Mouse (Mus musculus): Measurements from ENCODE around the gene Apoa2. TPM values are rescaled to one million over a fixed set of nuclear protein-coding genes. Genes with fewer than 3 reads are reported as not detected.
"Not testable (repeated sequence)": the region's sequence is repeated elsewhere in the genome, so short reads cannot be mapped to it uniquely, and the experiment has no call there.

Apoa2 gene
- polyA plus RNA-seq, 1 experiment from 2014 or later = 55.4 TPM

DNA sequence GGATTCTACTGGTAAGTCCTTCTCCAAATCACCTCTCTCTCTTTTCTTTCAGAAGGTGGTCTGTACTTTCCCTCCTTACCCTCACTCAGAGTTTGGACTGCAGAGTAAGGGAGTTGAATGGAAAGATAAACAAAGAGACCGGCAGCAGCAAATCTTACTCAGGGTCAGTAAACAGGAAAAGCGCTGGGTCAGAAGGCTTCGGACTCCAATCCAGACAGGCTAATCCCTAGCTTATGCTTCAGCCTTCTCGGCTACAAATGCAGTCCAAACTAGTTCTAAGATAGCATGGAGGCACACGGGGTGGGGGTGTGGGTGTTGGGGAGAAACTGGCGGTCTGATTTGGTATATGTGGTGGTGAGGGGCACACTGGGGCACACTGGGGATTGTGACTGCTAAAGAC lies 12.6 kb downstream of the Apoa2 start:
- Histone ChIP-seq H3K36me3 (ENCODE audit: control insufficient read depth, insufficient read depth, low read length) (peaks cover 26% of the 10 kb centered on the region), H3K27ac (ENCODE audit: low read depth, low read length) (no peak overlapping the region), H3K27me3 (ENCODE audit: control insufficient read depth, insufficient read depth, low read length) (no peaks in the 10 kb centered on the region), H3K4me3 (ENCODE audit: low read depth, low read length) (no peak overlapping the region), H3K9me3 (replicated peaks; ENCODE audit: control insufficient read depth, low read length) (no peaks in the 10 kb centered on the region), H3K4me1 (ENCODE audit: control insufficient read depth, insufficient read depth, low read length) (peaks cover 8% of the 10 kb centered on the region; the same call in 1 of the 2 replicates), H3K9ac (ENCODE audit: low read depth, low read length) (no peak overlapping the region), H3K4me2 (no peak overlapping the region)
- no peak for ATAC-seq (replicated peaks; ENCODE audit: insufficient number of reproducible peaks, low FRiP score, low TSS enrichment)
- WGBS (ENCODE audit: insufficient replicate concordance) = 72% methylated on average over 6 of the region's 6 CpGs

DNA sequence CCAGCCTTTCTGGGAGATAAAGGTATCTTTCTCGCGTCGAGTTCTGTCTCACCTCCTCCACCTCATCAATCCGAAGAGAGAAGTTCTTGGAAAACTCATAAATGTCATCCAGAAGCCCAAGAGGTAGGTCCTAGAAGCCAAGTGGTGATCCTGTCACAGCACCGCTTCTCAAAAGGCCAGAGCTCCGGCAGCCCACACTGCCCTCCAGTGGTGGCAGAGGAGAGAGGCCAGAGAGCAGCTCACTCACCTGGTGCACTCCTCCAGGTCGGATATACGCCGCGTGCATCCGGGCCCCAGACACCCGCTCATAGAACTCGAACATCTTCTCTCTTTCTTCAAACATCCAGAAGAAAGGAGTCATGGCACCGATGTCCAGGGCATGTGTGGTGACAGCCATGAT lies 13.6 kb downstream of the Apoa2 start:
- H3K4me1 ChIP-seq (ENCODE audit: control insufficient read depth, insufficient read depth, low read length) = peaks cover 5% of the 10 kb centered on the region; the same call in 1 of the 2 replicates
- ATAC-seq (replicated peaks; ENCODE audit: insufficient number of reproducible peaks, low FRiP score, low TSS enrichment) = no peak
- WGBS (ENCODE audit: insufficient replicate concordance) = 69% methylated on average over 14 of the region's 14 CpGs
- no peak overlapping the region for H3K27ac ChIP-seq (ENCODE audit: low read depth, low read length)
- no peak overlapping the region for H3K4me2 ChIP-seq
- H3K27me3 ChIP-seq (ENCODE audit: control insufficient read depth, insufficient read depth, low read length) = no peaks in the 10 kb centered on the region
- H3K36me3 ChIP-seq (ENCODE audit: control insufficient read depth, insufficient read depth, low read length) = peaks cover 26% of the 10 kb centered on the region
- H3K9ac ChIP-seq (ENCODE audit: low read depth, low read length) = no peak overlapping the region
- no peak overlapping the region for H3K4me3 ChIP-seq (ENCODE audit: low read depth, low read length)
- H3K9me3 ChIP-seq (replicated peaks; ENCODE audit: control insufficient read depth, low read length) = no peaks in the 10 kb centered on the region

DNA sequence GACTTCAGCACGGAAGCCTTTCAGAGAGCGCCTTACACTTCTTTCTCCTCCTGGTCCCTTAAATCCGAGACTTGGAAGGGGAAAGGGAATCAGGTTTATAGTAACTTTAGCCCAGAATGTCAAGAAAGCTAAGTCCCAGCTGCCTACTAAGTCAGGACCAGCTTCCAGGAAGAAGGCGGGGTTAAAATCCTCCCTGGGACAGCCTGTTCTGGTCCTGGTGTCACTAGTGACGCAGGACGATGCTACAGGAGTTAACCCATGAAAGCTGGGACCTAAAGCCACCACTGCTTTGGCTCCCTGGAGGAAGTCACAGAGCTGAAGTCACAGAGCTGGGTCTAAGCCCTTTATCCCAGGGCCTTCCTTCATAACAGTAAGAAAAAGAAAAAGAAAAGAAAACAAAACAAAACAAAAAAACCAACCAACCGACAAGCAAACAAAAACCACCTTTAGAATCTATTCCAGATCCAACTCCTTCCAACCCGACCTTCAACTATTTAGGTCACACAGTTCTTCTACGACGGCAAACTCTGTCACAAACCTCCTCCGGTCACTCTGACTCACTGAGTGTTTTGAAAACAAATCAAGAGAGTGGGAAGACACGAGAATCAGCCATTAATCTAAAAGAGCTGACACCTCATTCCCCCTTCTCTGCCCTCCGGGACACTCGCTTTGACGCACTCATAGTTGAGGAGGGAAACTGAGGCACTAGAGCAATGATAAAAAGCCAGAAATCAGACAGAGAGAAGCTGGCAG lies 15.3 kb downstream of the Apoa2 start:
- Histone ChIP-seq H3K27ac (ENCODE audit: low read depth, low read length) (no peak overlapping the region), H3K9me3 (replicated peaks; ENCODE audit: control insufficient read depth, low read length) (no peaks in the 10 kb centered on the region), H3K27me3 (ENCODE audit: control insufficient read depth, insufficient read depth, low read length) (no peaks in the 10 kb centered on the region), H3K36me3 (ENCODE audit: control insufficient read depth, insufficient read depth, low read length) (peaks cover 24% of the 10 kb centered on the region), H3K9ac (ENCODE audit: low read depth, low read length) (no peak overlapping the region), H3K4me1 (ENCODE audit: control insufficient read depth, insufficient read depth, low read length) (no peaks in the 10 kb centered on the region), H3K4me2 (no peak overlapping the region), H3K4me3 (ENCODE audit: low read depth, low read length) (no peak overlapping the region)
- WGBS (ENCODE audit: insufficient replicate concordance) = 76% methylated on average over 15 of the region's 15 CpGs
- ATAC-seq (replicated peaks; ENCODE audit: insufficient number of reproducible peaks, low FRiP score, low TSS enrichment) = no peak

DNA sequence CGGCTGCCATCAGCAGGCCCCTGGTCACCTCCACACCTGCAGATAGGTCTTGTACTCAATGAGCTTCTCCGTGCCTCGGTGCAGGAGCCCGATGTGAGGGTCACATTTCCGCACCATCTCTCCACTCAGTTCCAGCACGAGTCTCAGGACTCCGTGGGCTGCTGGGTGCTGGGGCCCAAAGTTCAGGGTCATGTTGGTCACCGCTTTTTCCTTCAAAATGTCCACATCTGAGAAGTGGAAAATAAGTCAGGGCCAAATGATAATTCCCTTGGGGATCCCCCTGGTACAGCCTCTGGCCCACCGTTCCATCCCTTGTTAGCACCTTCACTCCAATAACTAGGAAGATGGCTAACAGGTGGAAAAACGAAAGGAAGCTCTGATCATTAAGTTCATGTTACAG lies 16.1 kb downstream of the Apoa2 start:
- H3K36me3 ChIP-seq (ENCODE audit: control insufficient read depth, insufficient read depth, low read length) = peaks cover 23% of the 10 kb centered on the region
- H3K9me3 ChIP-seq (replicated peaks; ENCODE audit: control insufficient read depth, low read length) = no peaks in the 10 kb centered on the region
- peaks cover 6% of the 10 kb centered on the region for H3K4me1 ChIP-seq (ENCODE audit: control insufficient read depth, insufficient read depth, low read length)
- no peaks in the 10 kb centered on the region for H3K27me3 ChIP-seq (ENCODE audit: control insufficient read depth, insufficient read depth, low read length)
- H3K27ac ChIP-seq (ENCODE audit: low read depth, low read length) = no peak overlapping the region
- H3K4me3 ChIP-seq (ENCODE audit: low read depth, low read length) = no peak overlapping the region
- H3K4me2 ChIP-seq = no peak overlapping the region
- ATAC-seq (replicated peaks; ENCODE audit: insufficient number of reproducible peaks, low FRiP score, low TSS enrichment) = no peak
- 94% methylated on average over 10 of the region's 10 CpGs for WGBS (ENCODE audit: insufficient replicate concordance)
- no peak overlapping the region for H3K9ac ChIP-seq (ENCODE audit: low read depth, low read length)

DNA sequence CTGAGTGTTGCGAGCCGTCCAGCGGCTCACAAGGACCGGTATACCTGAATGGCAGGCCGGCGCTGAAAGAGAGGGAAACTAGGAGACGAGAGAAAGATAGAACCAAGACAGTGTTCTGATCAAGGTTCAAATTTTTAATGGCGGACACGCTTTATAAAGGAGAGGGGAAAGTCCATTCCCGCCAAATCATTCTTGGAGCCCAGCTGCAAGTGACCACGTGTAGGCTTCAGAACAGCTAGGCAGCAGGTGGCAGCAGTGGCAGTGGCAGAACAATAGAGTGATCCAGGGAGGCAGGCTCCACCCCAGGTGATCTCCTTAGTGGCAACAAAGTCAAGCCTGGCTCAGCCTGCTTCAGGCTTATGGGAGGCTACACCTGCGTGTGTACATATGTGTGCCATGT lies 17.1 kb downstream of the Apoa2 start:
- H3K27ac ChIP-seq (ENCODE audit: low read depth, low read length); ATAC-seq (replicated peaks; ENCODE audit: insufficient number of reproducible peaks, low FRiP score, low TSS enrichment); H3K4me1 ChIP-seq (ENCODE audit: control insufficient read depth, insufficient read depth, low read length); H3K9me3 ChIP-seq (replicated peaks; ENCODE audit: control insufficient read depth, low read length); H3K27me3 ChIP-seq (ENCODE audit: control insufficient read depth, insufficient read depth, low read length); H3K9ac ChIP-seq (ENCODE audit: low read depth, low read length); H3K4me2 ChIP-seq; H3K4me3 ChIP-seq (ENCODE audit: low read depth, low read length): not testable (repeated sequence)
- H3K36me3 ChIP-seq (ENCODE audit: control insufficient read depth, insufficient read depth, low read length) = peaks cover 17% of the 10 kb centered on the region
- 88% methylated on average over 12 of the region's 12 CpGs for WGBS (ENCODE audit: insufficient replicate concordance)

DNA sequence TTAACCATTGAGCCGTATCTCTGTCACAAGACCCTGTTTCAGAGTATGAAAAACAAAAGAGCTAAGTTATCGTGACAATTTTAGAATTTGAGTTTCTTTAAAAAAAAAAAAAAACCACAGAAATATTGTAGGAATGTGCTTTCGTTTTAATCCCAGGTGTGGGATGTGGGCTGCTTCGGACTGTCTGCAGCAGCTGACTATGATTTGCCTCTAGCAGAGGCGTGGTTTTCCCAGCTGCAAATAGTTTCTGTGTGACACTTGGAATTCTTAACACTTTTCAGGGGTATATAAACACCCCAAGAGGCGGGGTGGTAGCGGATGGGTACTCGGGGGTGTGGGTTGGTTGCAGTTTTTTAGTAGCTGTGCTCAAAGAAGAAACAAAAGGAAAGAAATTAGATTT lies 20.5 kb downstream of the Apoa2 start:
- H3K4me1 ChIP-seq (ENCODE audit: control insufficient read depth, insufficient read depth, low read length) = peaks cover 20% of the 10 kb centered on the region
- peaks cover 6% of the 10 kb centered on the region; the same call in 1 of the 2 replicates for H3K36me3 ChIP-seq (ENCODE audit: control insufficient read depth, insufficient read depth, low read length)
- H3K27ac ChIP-seq (ENCODE audit: low read depth, low read length) = no peak overlapping the region
- no peaks in the 10 kb centered on the region for H3K27me3 ChIP-seq (ENCODE audit: control insufficient read depth, insufficient read depth, low read length)
- no peak overlapping the region for H3K9ac ChIP-seq (ENCODE audit: low read depth, low read length)
- no peak for ATAC-seq (replicated peaks; ENCODE audit: insufficient number of reproducible peaks, low FRiP score, low TSS enrichment)
- peak overlapping the region; percentile 81; the same call in 1 of the 2 replicates for H3K4me2 ChIP-seq
- H3K4me3 ChIP-seq (ENCODE audit: low read depth, low read length) = no peak overlapping the region
- no peaks in the 10 kb centered on the region for H3K9me3 ChIP-seq (replicated peaks; ENCODE audit: control insufficient read depth, low read length)
- WGBS (ENCODE audit: insufficient replicate concordance) = 83% methylated on average over 8 of the region's 8 CpGs

DNA sequence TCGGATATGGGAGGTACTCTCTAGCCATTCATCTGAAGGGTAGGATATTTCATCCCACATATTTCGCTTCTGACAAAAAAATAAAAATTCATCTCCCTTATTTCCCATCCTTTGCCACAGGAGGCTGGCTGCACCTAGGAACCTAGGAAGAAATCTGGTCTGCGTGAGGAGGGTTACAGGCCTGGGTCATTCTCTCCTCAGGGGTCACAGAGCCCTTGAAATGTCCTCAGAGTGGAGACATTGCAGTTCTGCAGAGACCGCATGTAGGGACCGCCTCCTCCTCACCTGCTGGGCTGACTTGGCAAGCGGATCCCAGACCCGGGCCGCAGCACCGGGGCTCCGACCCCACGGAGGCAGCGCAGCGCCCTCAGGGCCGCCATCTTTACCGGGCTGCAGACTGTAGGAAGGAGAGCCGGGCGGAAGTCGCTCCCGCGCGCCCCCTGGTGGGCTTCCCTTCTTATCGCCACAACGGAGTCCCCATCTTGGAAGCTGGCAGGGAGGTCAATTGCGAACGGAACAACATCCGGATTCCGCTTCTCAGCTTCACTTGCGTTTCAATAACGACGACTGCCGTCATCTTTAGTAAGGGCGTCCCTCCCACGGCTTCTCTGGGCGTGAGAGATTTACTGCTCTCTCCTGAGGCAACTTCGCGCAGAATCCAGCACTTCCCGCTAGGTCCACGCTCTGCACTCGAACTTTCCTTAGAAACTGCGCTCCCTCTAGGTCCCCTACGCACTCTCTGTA lies 22.0 kb downstream of the Apoa2 start:
- Histone ChIP-seq H3K36me3 (ENCODE audit: control insufficient read depth, insufficient read depth, low read length) (peaks cover 6% of the 10 kb centered on the region; the same call in 1 of the 2 replicates), H3K9ac (ENCODE audit: low read depth, low read length) (peak overlapping the region; percentile 98), H3K4me2 (peak overlapping the region; percentile 81), H3K27me3 (ENCODE audit: control insufficient read depth, insufficient read depth, low read length) (0 out of 2 replicates have a peak, but pooled peaks cover 3% of the 10 kb centered on the region), H3K4me1 (ENCODE audit: control insufficient read depth, insufficient read depth, low read length) (peaks cover 34% of the 10 kb centered on the region), H3K4me3 (ENCODE audit: low read depth, low read length) (peak overlapping the region; percentile 84), H3K27ac (ENCODE audit: low read depth, low read length) (peak overlapping the region; percentile 92), H3K9me3 (replicated peaks; ENCODE audit: control insufficient read depth, low read length) (no peaks in the 10 kb centered on the region)
- ATAC-seq (replicated peaks; ENCODE audit: insufficient number of reproducible peaks, low FRiP score, low TSS enrichment) = peak; percentile 87
- under 1% methylated on average over 41 of the region's 41 CpGs for WGBS (ENCODE audit: insufficient replicate concordance)

DNA sequence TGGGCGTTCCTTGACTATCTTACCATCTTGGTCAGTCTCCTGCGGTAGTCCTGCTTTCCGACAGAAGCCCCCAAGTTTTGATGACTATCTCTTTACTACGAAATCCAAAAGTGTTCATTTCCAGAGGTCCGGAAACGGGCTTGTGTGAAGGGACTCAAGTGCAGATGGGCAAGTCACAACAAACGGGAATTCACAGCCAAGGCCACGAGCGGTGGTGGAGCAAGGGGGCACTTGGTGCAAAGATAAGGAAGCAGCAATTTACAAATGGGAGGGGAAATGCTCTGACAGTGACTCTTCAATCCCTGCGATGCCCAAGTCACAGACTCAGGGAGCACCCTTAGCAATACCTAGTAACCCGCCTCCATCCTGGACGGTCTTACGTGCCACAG lies 22.6 kb downstream of the Apoa2 start:
- H3K27me3 ChIP-seq (ENCODE audit: control insufficient read depth, insufficient read depth, low read length) = 0 out of 2 replicates have a peak, but pooled peaks cover 3% of the 10 kb centered on the region
- no peak for ATAC-seq (replicated peaks; ENCODE audit: insufficient number of reproducible peaks, low FRiP score, low TSS enrichment)
- H3K4me3 ChIP-seq (ENCODE audit: low read depth, low read length) = peak overlapping the region; percentile 84
- H3K4me1 ChIP-seq (ENCODE audit: control insufficient read depth, insufficient read depth, low read length) = peaks cover 40% of the 10 kb centered on the region
- H3K27ac ChIP-seq (ENCODE audit: low read depth, low read length) = peak overlapping the region; percentile 92
- peak overlapping the region; percentile 98 for H3K9ac ChIP-seq (ENCODE audit: low read depth, low read length)
- H3K36me3 ChIP-seq (ENCODE audit: control insufficient read depth, insufficient read depth, low read length) = peaks cover 6% of the 10 kb centered on the region; the same call in 1 of the 2 replicates
- 7% methylated on average over 13 of the region's 13 CpGs for WGBS (ENCODE audit: insufficient replicate concordance)
- H3K9me3 ChIP-seq (replicated peaks; ENCODE audit: control insufficient read depth, low read length) = no peaks in the 10 kb centered on the region
- peak overlapping the region; percentile 81 for H3K4me2 ChIP-seq

Measured in heart, embryonic 11.5 days (tissue).